Comparison of ENCODE assay signal across 8 mouse cellular contexts in genomic region chr1:191026021-191026713, GRCm38 (mm10). TPM values are rescaled to one million over a fixed set of nuclear protein-coding genes. Genes with fewer than 3 reads are reported as not detected.
DNase-seq lines count a peak whose midpoint lies in the region; ATAC-seq lines count a peak whose summit lies in the region.

Gene Flvcr1, minus strand, starts transcription at chr1:191026158.

- peak within 1 kb of the TSS; percentile 72 for H3K4me2 ChIP-seq in intestine, embryonic 14.5 days (ENCODE audit: low read length)

- DNase-seq in adrenal gland, adult 18-20 months (ENCODE audit: low spot score in 2 of 2): peak; percentile 97 to 99
- DNase-seq in embryo, embryonic 11 days: peak; percentile 100
- DNase-seq in gastrocnemius, postnatal 25 days: peak; percentile 99
- DNase-seq in intestine, embryonic 14.5 days (ENCODE audit: low spot score): peak; percentile 94
- DNase-seq in left cerebral cortex, postnatal 14 days (ENCODE audit: low spot score in 2 of 2): peak; percentile 99 to 100
- peak; percentile 100 for DNase-seq in mesoderm, embryonic 11.5 days (ENCODE audit: low read depth, low spot score)
- peak; percentile 98 to 99 for DNase-seq in right cerebral cortex, postnatal 36 days (ENCODE audit: low spot score in 2 of 2)
- DNase-seq in yolk sac, embryonic 10.5 days (ENCODE audit: low spot score): peak; percentile 99

- intact Hi-C loops in left cerebral cortex, postnatal 14 days (cut with DNase I): no loop called here

- peak; percentile 100 for ATAC-seq in intestine, embryonic 14.5 days (replicated peaks; ENCODE audit: low FRiP score, low TSS enrichment, low read depth)

- H3K27me3 ChIP-seq in intestine, embryonic 14.5 days (replicated peaks; ENCODE audit: control insufficient read depth, insufficient read depth, low read length): no peaks in the 10 kb centered on the region

- peak within 1 kb of the TSS; percentile 71 for H3K4me3 ChIP-seq in intestine, embryonic 14.5 days (ENCODE audit: low read depth, low read length)

- WGBS in intestine, embryonic 14.5 days: under 1% methylated on average over 37 of the region's 50 CpGs

- no peaks in the 10 kb centered on the region for H3K9me3 ChIP-seq in intestine, embryonic 14.5 days (ENCODE audit: control insufficient read depth, low read length)

- H3K27ac ChIP-seq in intestine, embryonic 14.5 days (ENCODE audit: low read depth): peak within 1 kb of the TSS; percentile 80

- peaks cover 15% of the 10 kb centered on the region for H3K4me1 ChIP-seq in intestine, embryonic 14.5 days (replicated peaks; ENCODE audit: control insufficient read depth, insufficient read depth, low read length)

- peak within 1 kb of the TSS; percentile 79 for H3K9ac ChIP-seq in intestine, embryonic 14.5 days (ENCODE audit: low read length)

- peaks cover 7% of the 10 kb centered on the region; the same call in 1 of the 2 replicates for H3K36me3 ChIP-seq in intestine, embryonic 14.5 days (ENCODE audit: control insufficient read depth, insufficient read depth, low read length)

RNA-seq across cellular contexts. Expression of gene Flvcr1, which starts in this region (rescaled TPM):
- total RNA-seq in adrenal gland, adult 18-20 months (2021): 10 to 100 TPM in 1 of 2 experiments, 1 to 10 TPM in 1; 9.9 to 14.6 TPM
- 10 to 100 TPM; 16.4 to 22.3 TPM for total RNA-seq in gastrocnemius, postnatal 25 days (2021)
- polyA plus RNA-seq in intestine, embryonic 14.5 days (2014; fragmentation: Nextera tagmentation; extraction: Ambion mirVana): 8.4 and 9.5 TPM in 2 replicates
- total RNA-seq in left cerebral cortex, postnatal 14 days (2021): 10 to 100 TPM; 15.7 to 16.1 TPM

Comparison
In these comparisons a context has a peak if more than half of its experiments do, and no peak if none do; other contexts are left out.
1. Peak in every context shown above with its lines: DNase-seq, ATAC-seq, H3K4me3 ChIP-seq and H3K27ac ChIP-seq.